ENCODE assay signal across 10 mouse cellular contexts in the genomic region with DNA sequence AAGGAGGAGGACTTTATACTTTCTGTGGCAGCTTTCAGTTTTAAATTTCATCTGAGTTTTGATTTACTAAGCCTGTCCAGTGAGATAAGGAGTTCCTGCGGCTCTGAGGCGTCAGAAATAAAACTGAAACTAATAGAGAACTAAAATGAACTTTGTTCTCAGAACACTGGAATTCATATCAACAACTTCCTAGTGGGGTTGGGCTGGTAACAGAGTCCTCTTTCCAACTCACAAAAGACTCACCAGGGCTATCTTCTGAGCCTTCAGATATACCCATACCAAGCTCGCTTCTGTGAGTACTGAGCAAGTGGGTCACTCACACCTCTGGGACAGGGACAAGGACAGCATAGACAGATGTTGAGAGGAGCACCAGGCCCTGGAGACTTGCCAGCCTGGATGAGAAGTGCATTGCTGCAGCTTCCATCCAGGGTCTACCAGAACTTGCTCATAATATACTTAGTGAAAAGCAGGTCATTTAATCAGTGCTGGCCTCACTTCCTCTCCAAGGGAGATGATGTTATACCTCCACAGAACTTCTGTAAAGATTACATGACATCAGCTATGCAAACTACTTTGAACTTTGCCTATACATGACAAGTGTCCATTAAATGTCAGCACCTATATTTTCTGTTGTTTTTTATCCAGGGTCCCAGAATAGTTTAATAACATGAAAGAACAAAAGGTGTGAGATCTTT. TPM values are rescaled to one million over a fixed set of nuclear protein-coding genes. Genes with fewer than 3 reads are reported as not detected.
DNase-seq lines count a peak whose midpoint lies in the region; ATAC-seq and TF ChIP-seq lines count a peak whose summit lies in the region.
"Had no signal": no experiment of that assay in that cellular context is flagged by ENCODE, and none has a peak within 500 bp of the region (broad histone marks: within the 10 kb centered on the region; RNA-seq: fewer than 3 reads in every experiment).

No protein-coding gene starts in this region.

- no peak for TF ChIP-seq POLR2A in liver, adult 2 months (IDR thresholded peaks at IDR 0.05; ENCODE audit: extremely low read depth, insufficient read depth, low read length)

- peaks cover 54% of the 10 kb centered on the region for H3K36me3 ChIP-seq in liver, adult 2 months (ENCODE audit: control insufficient read depth, insufficient read depth, low read length)
- no peaks in the 10 kb centered on the region for H3K36me3 ChIP-seq in midbrain, embryonic 16.5 days (ENCODE audit: control insufficient read depth, insufficient read depth, low read length)
- H3K36me3 ChIP-seq: embryonic facial prominence, embryonic 13.5 days; limb, embryonic 12.5 days had no signal

- H3K27me3 ChIP-seq in liver, adult 2 months (ENCODE audit: control insufficient read depth, insufficient read depth, low read length), result no peaks in the 10 kb centered on the region
- H3K27me3 ChIP-seq in midbrain, embryonic 16.5 days (ENCODE audit: control insufficient read depth, insufficient read depth, low read depth, low read length), result no peaks in the 10 kb centered on the region
- H3K27me3 ChIP-seq: embryonic facial prominence, embryonic 13.5 days; limb, embryonic 12.5 days had no signal

- H3K9ac ChIP-seq in liver, adult 2 months (ENCODE audit: low read depth, low read length), result peak overlapping the region; percentile 68
- H3K9ac ChIP-seq in midbrain, embryonic 16.5 days (ENCODE audit: low read depth, low read length), result no peak overlapping the region
- H3K9ac ChIP-seq: embryonic facial prominence, embryonic 13.5 days; limb, embryonic 12.5 days had no signal

- H3K4me3 ChIP-seq in liver, adult 2 months (ENCODE audit: insufficient read depth, low read depth, low read length), result no peak overlapping the region; the same call in 1 of the 2 replicates
- H3K4me3 ChIP-seq in midbrain, embryonic 16.5 days (ENCODE audit: low read depth, low read length), result no peak overlapping the region
- H3K4me3 ChIP-seq: embryonic facial prominence, embryonic 13.5 days; limb, embryonic 12.5 days had no signal

- H3K79me2 ChIP-seq in liver, adult 2 months (ENCODE audit: control insufficient read depth, insufficient read depth, low read length), result peaks cover 10% of the 10 kb centered on the region; the same call in 1 of the 2 replicates

- ATAC-seq in hematopoietic stem cell, adult 5-6 weeks (replicated peaks in 1 of 2; ENCODE audit: insufficient read depth in 1 of 2, low FRiP score in 2 of 2, low TSS enrichment in 1 of 2, low read depth in 1 of 2, poor library complexity in 2 of 2, severe bottlenecking in 2 of 2), result peak; percentile 74 to 79
- peak; percentile 23; the same call in 1 of the 2 replicates for ATAC-seq in neutrophil, adult 5-6 weeks (ENCODE audit: extremely low read depth, insufficient number of reproducible peaks, low FRiP score, poor library complexity, severe bottlenecking)
- no peak for ATAC-seq in midbrain, embryonic 16.5 days

- TF ChIP-seq CTCF in liver, adult 2 months (IDR thresholded peaks at IDR 0.05; ENCODE audit: low read depth, low read length), result no peak

- H3K4me2 ChIP-seq in midbrain, embryonic 16.5 days (ENCODE audit: low read length), result no peak overlapping the region
- H3K4me2 ChIP-seq: embryonic facial prominence, embryonic 13.5 days; limb, embryonic 12.5 days had no signal

- H3K4me1 ChIP-seq in liver, adult 2 months (ENCODE audit: control insufficient read depth, insufficient read depth, low read length), result peaks cover 28% of the 10 kb centered on the region
- H3K4me1 ChIP-seq in midbrain, embryonic 16.5 days (ENCODE audit: control insufficient read depth, insufficient read depth, low read length), result no peaks in the 10 kb centered on the region
- H3K4me1 ChIP-seq: embryonic facial prominence, embryonic 13.5 days; limb, embryonic 12.5 days had no signal

- 3% methylated on average over 3 of the region's 3 CpGs for WGBS in liver, adult 2 months
- 88% methylated on average over 3 of the region's 3 CpGs for WGBS in midbrain, embryonic 16.5 days

- H3K9me3 ChIP-seq in midbrain, embryonic 16.5 days (replicated peaks; ENCODE audit: control insufficient read depth, low read length, poor library complexity, severe bottlenecking), result no peaks in the 10 kb centered on the region
- H3K9me3 ChIP-seq: embryonic facial prominence, embryonic 13.5 days had no signal

- DNase-seq in liver, adult 2 months (ENCODE audit: extremely low read depth, low read depth, low spot score), result peak; percentile 93
- no peak for DNase-seq in liver
- DNase-seq in adrenal gland, adult 2 months, result peak; percentile 80
- no peak for DNase-seq in spleen, postnatal 36 days (ENCODE audit: low spot score in 2 of 2)
- DNase-seq in thymus, adult 18-20 months, result no peak

- H3K27ac ChIP-seq in liver, adult 2 months (replicated peaks; ENCODE audit: insufficient read depth, low read depth, low read length), result peak overlapping the region; percentile 100
- H3K27ac ChIP-seq in midbrain, embryonic 16.5 days (ENCODE audit: low read length), result no peak overlapping the region
- H3K27ac ChIP-seq: embryonic facial prominence, embryonic 13.5 days; limb, embryonic 12.5 days had no signal

RNA-seq across cellular contexts. Expression of a gene that starts 7.6 kb away (rescaled TPM):
- total RNA-seq in liver, adult 2 months (2014; rRNA removed), result 115 and 122 TPM in 2 replicates
- 71.1 and 85.8 TPM in 2 replicates for polyA plus RNA-seq in liver, adult 2 months (2012; rRNA removed)
- total RNA-seq in adrenal gland, adult 2 months (2021), result 100 to 1,000 TPM; 290 to 422 TPM
- polyA plus RNA-seq in adrenal gland, adult 2 months (2012; rRNA removed), result 92.2 and 161 TPM in 2 replicates
- 7.8 and 17.8 TPM in 2 replicates for total RNA-seq in hematopoietic stem cell, adult 5-6 weeks (2017)
- total RNA-seq in neutrophil, adult 5-6 weeks (2017), result 248 and 254 TPM in 2 replicates
- polyA plus RNA-seq in midbrain, embryonic 16.5 days (2015; fragmentation: Nextera tagmentation; extraction: Ambion mirVana), result 0.31 and 0.70 TPM in 2 replicates

Comparison
In these comparisons a context has a peak if more than half of its experiments do, and no peak if none do; other contexts are left out.
1. DNase-seq: peak in liver, adult 2 months (single experiment) and adrenal gland, adult 2 months (single experiment); none in liver (single experiment), spleen, postnatal 36 days (0 of 2) and thymus, adult 18-20 months (0 of 2).